Mouse (Mus musculus) lung, adult 18-20 months (tissue): ENCODE measurements around the gene Pik3c2b.
A peak's percentile ranks its signal among the peaks of the same experiment; 100 is the strongest.

ENCODE experiments used
- DNase-seq, 2 experiments: peaks; one replicate each; pipeline ENCODE4 v3.0.0; 2022; ENCODE audit warnings: mixed read lengths in 2 of 2

Gene Pik3c2b

DNA sequence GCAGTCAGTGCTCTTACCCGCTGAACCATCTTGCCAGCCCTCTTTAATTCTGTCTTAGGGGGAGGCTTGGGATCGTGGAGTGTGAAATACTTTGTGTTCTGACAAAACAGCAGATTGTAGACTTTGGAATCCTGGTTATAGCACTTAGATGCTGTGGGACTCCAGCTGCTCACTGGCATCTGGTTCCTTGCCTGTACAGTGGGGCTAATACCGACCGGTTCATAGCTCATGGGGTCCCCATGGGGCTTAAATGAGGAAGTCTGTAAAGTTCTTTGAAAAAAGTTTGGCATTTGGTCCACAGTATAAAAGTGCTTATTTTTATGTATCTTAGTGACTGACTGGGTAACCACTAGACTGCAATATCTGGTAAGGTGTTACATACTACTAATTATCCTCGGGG, 90.3 kb downstream of the Pik3c2b start:
- DNase-seq: no peak

DNA sequence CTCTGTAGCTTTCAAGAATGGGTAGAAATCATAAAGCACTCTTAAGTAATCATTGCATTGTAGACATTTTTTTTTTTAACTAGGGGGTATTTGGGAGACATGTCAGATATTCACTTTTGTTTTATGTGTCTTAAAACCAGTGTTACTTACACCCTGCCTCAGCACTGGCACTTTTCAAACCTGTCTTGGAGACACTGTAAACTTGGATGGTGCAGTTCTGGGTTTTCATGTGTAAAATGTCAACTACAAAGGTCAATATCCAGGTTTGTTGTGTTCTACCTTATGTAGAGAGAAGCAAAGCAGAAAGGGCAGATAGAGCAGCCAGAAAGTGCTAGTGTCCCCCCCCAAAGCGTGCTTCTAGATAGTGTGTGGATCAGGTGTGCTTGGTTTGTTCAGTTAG, 92.9 kb downstream of the Pik3c2b start:
- DNase-seq: no peak

DNA sequence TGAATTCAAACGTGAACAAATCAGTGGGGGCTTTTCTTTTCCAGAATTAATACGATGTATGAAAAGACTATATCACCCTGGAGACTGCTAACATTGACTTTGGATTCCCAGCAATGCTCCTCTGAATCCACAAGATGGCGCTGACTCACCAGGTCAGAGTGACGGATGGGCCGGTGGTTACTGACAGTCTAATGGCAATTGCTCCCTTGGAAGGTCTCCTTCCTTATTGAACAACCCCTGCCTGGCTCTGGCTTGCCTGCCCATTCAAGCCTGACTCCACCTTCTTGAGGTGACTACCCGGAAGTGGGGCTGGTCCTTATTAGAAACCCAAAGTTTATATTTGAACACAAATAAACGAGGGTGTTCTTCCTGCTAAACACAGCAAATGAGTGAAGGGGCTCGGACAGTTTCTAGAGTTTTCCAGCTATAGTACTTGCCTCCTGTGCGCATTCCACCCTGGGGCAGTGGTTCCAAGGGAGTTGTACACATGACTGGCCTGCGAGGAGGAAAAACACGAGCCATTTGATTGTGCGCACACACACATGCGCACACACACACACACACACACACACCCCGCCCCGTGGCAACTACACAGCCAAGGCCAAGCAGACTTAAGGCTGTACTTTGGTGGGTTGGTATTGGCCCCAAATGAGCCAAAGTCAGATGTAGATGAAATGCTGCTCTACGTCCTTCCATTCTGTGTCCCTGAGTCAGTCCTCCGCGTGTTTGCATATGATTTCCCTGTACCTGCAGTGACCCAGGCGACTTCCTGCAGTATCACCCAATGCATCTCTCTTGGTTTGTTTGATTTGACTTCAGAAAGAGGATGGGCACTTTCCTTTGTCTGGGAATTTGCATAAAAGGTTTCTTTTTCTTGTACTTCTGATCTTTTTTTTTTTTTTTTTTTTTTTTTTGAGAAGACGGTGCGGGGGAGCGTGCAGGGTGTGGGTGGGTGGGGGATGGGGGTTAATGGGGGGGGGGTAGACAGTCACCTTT, 100.8 kb downstream of the Pik3c2b start:
- peak; percentile 46 to 67 for DNase-seq

DNA sequence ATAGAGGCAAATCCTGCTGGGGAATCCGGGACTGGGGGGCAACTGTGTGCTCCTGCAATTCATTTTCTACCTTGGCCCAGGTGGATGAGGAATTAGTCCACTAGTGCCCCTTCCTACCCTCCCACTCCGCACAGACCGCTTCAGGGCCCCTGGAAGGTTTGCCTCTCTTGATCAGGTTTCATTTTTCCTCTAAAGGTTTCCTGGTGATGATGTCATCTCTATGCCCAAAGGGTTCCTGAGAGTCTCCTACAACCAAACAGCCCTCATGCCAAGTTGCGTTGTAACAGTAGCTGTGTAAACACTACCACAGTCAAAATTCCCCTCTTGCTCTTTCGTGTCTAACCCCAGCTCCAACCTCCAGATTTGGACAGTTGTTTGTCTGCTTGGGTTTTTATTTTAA, 101.9 kb downstream of the Pik3c2b start:
- peak; percentile 28 to 58 for DNase-seq

DNA sequence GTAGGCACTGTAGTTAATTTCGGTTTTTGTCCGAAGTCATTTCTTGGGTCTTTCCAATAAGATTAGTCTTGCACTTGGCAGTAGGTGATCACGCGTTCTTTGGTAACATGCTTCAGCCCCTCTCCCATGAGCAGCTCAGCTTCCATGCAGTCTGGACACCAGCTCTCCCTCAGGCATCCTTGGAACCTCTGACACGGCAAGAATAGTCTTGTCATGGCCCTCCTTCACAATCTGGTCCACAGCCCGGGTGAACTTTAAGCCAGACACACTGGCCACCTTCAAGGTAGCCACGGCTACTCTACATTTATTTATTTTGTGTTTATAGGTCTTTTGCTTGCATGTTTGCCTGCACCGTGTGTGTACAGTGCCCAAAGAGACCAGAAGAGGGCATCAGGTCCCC, 102.7 kb downstream of the Pik3c2b start:
- DNase-seq: no peak

DNA sequence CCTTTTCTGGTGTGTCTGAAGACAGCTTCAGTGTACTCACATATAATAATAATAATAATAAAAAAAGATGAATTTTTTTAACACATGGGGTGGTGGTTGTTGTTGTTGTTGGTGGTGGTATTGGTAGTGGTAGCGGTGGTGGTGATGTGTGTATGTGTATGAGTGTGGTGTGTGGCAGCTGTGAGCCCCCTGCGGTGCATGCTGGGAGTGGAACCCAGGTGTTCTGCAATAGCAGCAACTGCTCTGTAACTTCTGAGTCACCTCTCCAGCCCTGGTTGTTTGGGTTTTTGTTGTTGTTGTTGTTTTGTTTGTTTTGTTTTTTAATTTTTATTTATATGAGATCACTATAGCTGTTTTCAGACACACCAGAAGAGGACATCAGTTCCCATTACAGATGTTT, 105.1 kb downstream of the Pik3c2b start:
- DNase-seq: no peak

DNA sequence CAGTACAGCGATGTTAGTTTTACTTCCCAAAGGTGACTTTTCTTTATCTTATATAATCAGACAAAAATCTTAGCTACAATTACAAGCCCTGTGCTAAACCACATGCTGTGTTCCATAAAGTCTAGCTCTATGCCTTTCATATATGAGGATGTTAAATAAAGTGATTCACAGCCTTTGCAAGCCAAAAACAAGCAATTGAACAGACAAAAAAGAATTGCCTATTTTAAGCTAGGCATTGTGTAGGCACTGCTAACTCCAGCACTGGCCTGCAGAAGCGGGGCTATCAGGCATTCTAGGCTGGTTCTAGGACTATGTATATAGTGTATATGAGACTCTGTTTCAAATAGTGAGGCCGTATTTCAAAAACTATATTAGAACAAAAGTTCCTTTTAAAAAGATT, 106.7 kb downstream of the Pik3c2b start:
- no peak for DNase-seq

DNA sequence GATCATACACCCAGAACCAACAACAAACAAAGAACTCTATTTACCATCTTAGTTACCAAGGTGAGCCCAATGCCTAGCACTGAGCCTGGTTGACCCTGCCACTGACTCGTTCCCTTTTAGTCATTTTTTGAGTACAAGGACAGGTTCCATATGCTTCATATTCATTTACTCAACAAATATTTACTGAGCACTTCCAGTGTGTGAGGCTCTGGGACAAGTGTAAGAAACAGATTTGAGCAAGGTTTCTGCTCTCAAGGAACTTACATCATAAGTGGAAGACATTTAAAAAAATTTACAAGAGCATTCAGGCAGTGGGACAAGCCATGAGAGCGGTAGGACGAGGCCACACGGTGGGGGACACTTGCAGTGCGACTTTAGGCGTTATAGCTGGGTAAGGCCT, 109.8 kb downstream of the Pik3c2b start:
- no peak for DNase-seq
